Mouse (Mus musculus) c-Kit-positive CD71-positive TER-119-negative erythroid progenitor cells, embryonic 14.5 days (primary cell): ENCODE data around the gene Lbx2.

Experiments used
- DNase-seq: peaks from one replicate; pipeline ENCODE4 v3.0.0-alpha.2; 2013; ENCODE audit warnings: low read depth

Gene Lbx2

DNA sequence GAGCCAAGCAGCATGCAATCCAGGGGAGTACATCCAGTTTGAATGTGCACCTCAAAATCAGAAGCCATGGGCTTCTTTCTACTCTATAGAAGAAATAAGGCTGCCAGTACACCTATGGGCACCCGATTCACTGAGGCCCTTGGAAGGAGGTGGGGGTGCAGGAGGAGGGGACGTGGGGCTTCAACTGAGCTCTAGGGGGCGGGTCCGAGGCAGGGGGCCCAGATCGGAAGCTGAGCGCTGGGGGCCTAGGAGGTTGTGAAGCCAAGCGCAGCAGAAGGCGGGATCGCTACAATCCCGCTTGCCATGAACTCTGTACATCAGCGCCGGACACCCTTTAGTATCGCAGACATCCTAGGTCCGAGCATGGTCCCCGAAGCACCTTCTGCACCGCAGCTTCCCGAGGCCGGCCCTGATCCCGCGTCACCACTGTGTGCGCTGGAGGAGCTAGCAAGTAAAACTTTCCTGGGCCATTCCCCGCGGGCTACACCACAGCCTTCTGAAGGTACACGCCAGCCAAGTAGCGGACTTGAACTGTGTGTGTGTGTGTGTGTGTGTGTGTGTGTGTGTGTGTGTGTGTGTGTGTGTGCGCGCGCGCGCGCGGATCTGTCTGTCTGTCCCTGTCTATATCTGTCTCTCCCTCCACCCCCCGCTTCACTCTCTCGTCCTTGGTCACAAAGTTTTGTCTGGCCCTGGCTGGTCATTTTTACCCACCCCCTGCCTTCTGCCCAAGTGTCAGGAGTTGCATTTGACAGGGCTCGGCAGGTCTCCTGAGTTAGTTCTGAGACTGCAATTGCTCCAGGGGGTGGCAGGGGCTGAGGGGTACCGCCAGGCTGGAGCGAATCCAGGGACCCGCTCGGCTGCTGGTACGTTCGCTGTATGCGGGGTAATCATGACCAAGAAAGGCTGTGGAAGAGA, at the start of gene Lbx2:
Lbx2 (plus strand) TSS at position 247 of the 915 bp plus-strand sequence.
- DNase-seq = no peak

DNA sequence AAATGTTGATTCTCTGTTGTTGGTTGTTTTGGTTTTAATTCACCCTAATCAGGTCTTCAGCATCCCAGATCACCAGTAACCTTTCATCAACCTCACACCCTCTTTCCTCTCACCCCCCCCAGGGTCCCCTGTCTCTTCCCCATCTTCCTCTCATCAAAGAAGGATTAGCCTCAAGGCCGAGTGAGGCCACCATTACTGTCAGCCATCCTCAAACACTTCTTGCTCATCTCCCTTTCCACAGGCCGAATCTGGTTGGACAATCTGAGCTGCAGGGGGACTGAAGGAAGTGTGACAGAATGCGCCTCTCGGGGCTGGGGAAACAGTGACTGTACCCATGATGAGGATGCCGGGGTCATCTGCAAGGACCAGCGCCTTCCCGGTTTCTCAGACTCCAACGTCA, 49.0 kb upstream of the Lbx2 start:
- DNase-seq = no peak

DNA sequence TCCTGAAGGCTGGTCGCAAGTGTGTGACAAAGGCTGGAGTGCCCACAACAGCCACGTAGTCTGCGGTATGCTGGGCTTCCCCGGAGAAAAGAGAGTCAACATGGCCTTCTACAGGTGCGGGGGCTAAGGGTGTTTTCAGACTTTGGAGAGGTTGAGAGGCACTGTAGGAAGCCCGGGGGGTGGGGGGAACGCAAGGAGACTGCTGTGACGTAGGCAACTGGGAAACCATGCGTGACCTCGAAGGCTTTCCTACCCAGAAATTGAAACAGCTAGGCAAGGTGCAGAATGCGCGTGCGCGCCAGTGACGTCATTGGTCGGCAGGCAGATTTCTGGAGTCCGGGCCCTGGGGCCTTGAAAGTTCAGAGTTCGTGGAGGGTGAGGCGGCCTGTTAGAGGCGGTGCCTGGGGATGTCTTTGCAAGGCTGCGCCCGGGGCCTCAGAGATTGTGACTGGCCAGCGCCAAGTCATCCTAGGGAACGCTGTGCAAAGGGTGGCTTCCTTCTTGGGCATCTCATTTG, 47.6 kb upstream of the Lbx2 start:
- peak; percentile 74 for DNase-seq

DNA sequence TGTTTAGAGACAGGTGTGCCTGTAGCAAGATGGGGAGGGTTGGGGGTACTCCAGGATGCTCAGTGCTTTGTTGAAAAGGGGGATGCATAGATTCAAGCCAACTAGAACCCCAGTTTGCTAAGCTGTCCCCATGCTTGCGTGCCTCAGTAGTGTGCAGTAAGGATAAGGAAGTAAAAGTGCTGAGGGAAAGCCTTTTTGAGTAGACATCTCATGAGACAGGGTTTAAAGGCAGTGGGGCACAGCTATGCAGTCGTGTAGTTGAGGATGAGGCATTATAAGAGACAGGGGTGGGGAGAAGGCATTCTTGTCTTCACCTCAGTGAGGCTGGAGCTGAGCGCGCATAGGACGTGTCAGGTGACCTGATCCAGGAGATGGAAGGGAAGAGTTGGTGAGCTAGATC, 45.6 kb upstream of the Lbx2 start:
- no peak for DNase-seq

DNA sequence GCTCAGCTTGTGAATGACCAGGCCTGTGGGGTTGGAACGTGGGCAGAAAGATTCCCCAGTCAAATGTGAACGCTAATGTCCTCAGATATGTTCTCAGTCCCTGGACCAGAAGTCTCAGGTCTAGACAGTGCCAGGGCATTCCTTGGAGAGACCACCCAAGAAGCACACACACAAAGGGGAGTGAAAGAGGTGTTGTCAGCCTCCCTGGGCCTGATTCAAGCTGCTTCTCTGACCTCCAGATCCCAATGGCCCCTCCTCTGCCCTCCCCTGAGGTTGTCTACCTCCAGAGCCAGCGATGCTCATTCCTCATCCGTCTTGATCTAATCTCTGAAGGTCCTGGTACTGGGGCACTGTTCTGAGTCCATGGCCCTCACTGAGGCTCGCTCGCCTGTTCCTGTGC, 42.6 kb upstream of the Lbx2 start:
- no peak for DNase-seq

DNA sequence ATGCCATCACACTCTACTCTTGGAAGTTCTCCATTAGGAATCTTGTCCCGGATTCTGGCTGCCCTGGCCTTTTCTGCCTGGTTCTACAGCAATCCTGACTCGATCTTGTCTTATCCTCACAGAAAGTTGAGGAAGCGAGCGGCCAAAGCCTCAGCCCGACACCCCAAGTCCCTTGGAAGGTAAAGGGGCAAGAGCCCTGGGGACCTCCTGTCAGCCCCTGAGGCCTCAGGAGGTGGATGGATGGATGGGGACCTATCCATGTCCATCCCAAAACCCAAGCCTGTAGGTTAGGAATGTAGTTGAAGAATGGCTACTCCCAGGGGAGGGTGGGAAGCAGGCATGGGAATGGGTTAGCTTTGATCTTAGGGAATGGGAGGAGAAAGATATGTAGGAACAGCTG, 42.2 kb upstream of the Lbx2 start:
- DNase-seq = no peak

DNA sequence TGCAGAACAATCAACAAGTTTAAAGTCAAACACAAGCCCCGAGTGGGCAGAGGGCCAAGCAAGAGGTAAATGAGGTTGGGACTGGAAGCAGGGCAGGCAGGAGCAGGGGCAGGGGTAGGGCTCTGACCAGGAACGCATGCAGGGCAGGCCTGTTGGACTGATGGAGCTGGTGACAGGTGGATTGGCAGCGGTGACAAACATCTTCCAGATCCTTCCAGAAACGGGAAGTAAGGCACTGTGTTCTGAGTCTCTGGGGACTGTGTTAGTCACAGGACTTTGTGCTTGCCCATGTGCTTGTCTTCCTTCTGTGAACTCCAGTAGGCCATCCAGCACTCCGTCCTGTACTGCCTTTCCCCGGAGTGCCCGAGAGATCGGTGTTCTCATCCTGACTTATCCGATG, 41.4 kb upstream of the Lbx2 start:
- no peak for DNase-seq

DNA sequence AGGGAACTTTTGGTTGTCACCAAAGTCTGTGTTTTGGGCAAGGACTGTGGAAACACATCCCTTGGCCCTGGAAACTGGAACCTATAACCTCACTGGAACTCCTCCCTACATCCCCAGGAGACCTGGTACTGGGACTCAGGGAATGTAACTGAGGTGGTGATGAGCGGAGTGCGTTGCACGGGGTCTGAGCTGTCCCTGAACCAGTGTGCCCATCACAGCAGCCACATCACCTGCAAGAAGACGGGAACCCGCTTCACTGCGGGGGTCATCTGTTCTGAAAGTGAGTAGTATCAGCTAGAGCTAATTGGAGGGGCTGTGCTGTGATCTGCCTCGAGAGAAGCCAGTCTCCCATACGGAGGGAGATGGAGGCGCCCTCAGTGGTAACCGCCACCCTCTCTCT, 36.8 kb upstream of the Lbx2 start:
- no peak for DNase-seq

DNA sequence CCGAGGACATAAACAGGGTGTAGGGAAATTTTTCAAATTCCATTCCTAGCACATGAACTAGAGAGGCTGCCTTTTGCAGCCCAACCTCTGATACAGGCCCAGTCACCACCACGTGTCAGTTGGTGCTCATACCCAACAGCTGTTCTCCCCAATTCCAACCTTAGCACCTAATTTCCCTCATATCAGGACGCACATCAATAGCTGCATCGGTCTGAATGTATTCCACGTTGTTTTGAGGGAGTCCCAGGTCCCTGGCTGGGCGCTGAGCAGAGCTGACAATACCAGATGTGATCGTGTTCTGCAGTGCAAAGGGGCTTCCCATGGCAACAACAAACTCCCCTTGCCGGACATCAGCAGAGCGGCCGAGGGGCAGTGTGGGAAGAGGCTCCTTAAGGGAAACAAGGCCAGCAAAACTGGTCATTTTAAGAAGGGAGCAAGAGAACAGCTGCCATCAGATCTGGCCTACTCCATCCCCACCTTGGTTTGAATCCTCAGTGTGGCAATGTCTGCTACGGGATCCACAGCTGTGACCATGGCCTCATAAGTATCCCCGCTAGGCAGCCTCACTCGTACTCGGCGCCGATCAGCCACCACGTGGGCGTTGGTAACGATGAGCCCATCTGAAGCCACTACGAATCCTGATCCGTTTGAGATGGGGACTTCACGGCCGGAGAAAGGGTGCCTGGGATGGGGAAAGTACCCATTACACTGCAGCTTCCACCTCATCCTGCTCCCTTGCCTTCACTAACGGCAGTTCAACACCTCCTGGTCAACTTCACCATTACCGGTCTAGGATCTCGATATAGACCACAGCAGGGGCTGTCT, 32.8 kb upstream of the Lbx2 start:
- peak; percentile 45 for DNase-seq

DNA sequence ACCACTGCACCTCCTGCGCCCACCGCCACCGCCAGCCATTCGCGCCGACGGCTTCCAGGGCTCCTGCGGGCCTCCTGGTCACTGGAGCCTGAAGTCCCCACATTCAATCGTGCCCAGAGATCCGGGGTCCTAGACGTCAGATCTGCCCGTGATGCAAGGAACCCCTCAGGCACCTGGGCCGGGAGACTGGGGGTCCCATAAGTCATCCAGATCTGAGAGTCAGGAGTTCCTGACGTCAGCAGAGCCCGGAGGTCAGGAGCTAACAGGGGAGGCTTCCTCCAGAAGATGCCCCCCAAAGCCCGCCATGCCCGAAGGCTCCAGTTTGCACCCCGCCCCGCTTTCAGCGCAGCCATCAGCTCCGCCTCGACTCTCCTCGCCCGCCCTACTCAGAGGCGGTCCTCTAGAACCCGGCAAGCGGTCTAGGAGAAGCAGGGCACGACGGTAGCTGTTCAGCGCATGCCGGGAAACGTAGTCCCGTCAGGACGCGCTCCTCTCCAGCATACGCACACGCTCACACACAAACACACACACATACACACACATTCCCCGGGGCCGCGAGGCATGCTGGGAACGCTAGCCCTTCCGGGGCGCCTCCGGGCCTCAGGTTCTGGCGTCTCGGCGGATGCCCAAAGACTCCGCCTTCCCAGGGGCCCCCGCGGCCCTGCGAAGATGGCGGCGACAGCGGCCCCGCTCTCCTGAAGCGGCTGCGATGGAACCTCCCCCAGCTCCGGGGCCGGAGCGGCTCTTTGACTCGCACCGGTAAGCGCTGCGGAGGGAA, 31.9 kb upstream of the Lbx2 start, which contains the start of gene Aup1:
Aup1 (plus strand) TSS at position 448 of the 778 bp plus-strand sequence.
- DNase-seq = peak; percentile 97

DNA sequence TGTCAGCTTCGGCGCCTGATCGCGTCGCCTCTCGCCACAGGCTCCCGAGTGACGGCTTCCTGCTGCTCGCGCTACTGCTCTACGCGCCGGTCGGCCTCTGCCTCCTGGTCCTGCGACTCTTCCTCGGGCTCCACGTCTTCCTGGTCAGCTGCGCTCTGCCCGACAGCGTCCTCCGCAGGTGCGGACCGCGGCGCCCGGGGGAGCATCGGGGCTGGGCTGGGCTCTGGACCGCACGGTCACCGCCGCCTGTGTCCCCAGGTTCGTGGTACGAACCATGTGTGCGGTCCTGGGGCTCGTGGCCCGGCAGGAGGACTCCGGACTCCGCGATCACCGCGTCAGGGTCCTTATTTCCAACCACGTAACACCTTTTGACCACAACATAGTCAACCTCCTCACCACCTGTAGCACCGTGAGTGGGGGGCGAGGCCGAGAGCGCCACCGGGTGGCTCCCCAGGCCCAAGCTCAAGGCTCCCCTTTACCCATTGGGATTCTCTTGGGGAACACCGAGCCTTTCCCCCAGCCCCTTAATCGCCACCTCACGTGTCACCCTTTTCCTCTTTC, 31.2 kb upstream of the Lbx2 start, which contains the start of gene Htra2:
Htra2 (minus strand) TSS at position 403 of the 561 bp plus-strand sequence.
- no peak for DNase-seq

DNA sequence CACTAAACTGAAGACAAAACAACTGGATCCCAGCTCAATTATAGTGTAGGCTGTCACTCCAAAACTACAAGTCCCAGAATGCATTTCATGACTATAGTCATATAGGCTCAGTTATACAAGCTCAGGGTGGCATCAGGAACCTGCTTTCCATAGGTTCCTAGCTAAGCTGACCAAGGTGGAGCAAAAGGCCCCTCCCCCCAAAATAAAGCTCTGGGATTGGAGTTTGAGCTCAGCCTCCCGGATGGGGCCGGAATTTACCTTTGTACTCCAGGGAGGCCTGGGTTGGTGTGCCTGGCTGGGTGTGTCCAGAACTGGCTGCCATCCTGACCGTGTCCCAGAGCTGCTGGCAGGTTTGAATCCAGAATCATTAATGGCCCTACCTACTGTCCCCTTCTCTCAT, 28.4 kb upstream of the Lbx2 start, which contains the start of gene Dqx1:
Dqx1 (plus strand) TSS at position 55 of the 400 bp plus-strand sequence.
- DNase-seq = no peak

DNA sequence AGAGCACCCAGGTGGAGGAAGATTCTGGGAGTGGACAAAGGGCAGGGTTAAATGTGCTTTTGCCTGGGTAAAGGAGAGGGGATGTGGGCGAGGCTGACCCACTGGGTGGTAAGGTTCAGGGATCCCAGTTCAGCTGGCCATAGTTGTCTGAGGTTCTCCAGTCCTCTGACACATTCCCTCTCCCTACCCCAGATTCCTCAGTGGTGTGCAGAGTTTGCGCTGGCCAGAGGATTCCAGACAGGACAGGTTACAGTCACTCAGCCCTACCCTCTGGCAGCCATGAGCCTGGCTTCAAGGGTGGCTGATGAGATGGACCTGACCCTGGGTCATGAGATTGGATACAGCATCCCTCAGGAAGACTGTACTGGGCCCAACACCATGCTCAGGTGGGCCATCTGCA, 27.4 kb upstream of the Lbx2 start:
- no peak for DNase-seq

DNA sequence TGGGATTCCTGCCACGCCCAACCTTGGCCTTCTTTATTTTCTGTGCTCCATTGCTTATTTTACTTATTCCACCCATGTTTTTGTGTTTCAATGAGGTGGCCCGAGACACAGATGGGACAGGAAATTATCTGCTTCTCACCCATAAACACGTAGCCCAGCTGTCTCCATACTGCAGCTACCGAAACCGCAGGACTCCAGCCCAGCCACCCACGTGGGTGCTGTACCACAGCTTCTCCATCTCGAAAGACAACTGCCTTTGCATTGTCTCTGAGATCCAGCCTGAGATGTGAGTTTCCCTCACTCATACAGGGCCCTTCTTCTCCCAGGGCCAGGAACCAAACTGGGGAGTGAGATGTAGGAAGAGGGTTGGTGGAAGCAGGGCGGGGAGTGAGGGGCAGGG, 20.2 kb upstream of the Lbx2 start:
- DNase-seq = no peak

DNA sequence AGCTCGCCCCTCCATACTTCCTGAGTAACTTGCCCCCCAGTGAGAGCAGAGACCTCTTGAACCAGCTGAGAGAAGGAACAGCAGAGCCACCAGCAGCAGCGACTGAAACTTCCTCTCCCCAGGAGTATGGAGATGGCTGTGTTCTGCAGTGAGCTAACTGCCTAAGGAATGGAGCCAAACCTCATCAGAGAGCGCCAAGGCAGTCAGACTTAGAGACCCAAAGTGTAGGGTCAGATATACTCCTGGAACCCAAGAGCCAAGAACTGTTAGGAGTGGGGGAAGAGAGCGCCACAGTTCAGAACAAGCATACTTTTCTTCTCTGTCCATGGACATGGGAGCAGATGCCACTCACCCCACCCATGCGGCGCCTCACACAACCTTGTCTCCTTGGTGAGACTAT, 19.7 kb upstream of the Lbx2 start:
- DNase-seq = no peak

DNA sequence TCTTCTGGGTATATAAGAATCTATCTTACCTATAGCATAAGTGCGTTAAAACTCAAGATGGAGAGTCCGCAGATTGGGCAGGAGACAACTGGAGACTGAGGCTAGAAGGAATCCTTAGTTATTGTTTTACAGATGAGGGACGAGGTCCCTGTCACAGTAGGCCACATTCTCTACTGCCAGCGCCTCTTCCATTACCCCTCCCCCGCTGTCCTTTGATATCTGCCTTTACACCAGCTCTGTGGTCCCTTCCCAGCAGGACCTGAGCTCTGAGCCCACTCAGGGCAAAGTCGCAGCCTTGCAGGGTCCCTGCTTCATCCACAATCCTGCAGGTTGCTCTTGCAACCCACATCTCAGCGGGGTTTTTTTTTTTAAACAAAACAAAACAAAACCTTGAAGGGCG, 17.9 kb upstream of the Lbx2 start:
- no peak for DNase-seq

DNA sequence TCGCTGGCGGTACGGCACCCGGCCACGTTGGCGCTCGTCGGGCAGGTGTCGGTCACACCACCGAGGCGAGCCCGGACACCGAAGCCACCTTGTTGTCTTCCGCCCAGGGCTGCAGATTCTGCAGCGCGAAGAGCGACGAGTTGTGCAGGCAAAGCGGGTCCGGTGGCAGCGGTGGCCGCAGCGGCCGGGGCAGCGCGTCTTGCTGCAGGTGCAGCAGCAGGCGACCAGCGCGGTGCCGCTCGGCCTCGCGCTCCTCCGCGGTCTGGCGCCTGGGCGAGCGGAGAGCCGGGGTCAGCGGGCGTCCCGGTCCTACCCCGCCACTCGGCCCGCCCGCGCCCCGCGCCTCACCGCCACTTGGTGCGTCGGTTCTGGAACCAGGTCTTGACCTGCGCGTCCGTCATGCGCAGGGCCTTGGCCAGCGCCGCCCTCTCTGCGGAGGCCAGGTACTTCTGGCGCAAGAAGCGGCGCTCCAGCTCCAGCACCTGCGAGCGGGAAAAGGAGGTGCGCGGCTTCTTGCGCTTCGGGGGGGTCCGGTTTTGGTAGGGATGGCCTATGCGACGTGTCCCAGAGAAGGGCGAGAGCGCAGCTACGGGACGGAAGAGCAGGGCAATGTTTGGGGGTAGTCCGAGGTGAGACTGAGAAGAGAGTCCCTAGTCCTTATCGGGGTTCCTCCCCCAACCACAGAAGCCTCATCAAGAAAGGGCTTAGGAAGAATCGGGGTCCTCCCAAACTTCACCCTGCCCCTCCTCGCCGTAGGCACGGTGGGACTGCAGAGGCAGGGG, 17.3 kb upstream of the Lbx2 start:
- no peak for DNase-seq

DNA sequence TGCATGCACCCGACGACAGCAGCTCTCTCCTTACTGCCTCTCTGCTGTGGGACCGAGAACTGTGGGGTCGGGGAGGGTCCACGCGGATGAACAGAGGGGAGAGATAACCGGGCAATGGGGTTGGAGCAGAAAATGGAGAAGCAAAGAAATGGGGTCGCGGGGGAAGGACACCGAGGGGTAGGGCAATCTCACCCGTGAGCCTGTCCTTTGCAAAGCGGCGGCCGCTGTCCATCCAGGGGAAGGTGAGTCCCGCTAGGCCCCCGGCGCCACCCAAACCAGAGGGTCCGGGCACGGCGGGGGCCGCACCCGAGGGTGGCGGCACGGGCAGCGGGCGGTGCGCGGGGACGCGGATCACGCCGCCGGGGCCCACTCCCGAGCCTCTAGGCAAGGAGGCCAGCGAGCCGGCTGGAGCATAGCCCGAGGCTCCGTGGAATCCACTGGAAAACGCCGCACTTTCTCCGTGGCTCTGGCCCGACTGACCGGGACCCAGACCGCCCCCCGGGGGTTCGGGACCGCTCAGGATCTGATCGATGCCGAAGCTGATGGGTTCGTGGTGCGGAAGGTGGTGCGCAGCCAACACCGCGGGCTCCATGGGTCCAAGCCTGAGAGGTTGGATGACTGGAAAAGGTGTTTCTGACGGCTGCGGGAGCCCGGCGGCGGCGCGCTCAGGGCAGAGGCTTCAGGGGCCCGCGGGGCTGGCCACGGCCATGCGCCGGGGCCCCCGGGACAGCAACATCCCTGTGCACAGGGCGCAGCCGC, 16.5 kb upstream of the Lbx2 start:
- no peak for DNase-seq

DNA sequence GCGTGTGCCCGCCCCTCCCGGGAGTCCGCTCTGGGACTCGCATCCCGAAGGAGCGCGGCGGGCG, 16.1 kb upstream of the Lbx2 start, which contains the start of gene Tlx2:
Tlx2 (minus strand) TSS at position 47 of the 64 bp plus-strand sequence.
- no peak for DNase-seq
